Mouse (Mus musculus): ENCODE measurements around the gene Fam186a.
"Not testable (repeated sequence)": the region's sequence is repeated elsewhere in the genome, so short reads cannot be mapped to it uniquely, and the experiment has no call there.

Gene Fam186a

DNA sequence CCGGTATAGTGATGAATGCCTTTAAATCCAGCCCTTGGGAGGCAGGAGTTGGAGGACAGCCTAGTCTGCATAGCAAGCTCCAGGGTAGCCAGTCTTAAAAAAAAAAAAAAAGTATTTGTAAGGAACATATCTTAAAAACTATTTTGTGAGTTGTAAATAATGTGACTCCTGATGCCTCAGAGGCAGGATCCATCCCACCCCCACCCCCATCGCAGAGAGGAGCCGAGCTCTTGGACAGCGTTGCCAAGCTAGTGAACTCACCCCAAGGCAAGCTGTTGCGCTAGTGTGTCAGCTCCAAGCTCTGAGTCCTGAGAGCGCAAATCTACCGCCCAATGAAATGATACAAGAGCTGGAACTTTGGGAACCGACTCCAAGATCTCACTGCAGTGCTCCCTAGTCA lies 35.6 kb downstream of the Fam186a start:
- DNase-seq: no peak

DNA sequence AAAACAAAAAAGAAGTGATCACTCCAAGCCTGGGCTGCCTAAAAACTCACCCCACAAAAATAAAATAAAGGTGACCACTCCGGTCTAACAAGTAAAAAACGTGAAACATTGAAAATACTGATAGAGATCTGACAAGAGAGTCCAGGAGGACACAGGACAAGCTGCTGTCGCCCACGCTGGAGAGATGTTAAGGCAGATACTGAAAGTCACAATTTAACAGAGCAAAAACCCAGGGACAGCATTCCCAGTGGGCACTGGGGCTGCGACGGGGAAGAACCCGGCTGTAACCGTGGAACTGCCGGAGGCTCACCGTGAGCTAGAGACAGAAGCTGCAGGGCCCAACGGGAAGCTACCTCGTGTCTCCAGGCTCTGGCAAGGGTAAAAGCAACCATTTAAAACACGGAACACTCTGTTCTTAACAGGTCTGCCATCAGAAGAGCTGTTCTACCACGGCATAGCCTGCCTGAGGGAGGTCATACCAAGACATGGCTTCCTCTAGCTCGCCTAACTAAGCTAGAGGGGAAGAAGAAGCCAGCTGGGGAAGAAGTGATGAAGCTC lies 47.2 kb downstream of the Fam186a start:
- DNase-seq: no peak

- DNase-seq: no peak
Observed at GRCm38 (mm10) chr15:99917264-99917663, 49.6 kb downstream of the Fam186a start.

DNA sequence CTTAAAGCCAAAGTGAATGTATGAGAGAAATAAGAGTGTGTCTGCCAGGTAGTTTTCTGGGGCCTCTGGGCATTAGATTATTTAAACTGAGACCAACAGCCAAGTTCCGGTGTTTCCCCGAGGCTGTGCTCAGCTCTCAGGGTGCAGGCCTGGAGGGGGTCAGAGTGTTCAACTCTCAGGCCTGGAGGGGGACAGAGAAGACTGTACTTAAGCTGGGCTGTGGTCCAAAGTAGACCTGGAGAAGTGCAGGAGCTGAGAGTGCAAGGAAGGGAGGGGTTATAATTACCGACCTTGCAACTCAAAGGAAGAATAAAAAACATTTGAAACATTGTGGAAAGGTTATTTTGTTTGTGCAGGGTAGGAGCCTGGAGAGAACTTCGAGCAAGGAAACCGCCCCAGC lies 52.2 kb downstream of the Fam186a start:
- no peak for DNase-seq

DNA sequence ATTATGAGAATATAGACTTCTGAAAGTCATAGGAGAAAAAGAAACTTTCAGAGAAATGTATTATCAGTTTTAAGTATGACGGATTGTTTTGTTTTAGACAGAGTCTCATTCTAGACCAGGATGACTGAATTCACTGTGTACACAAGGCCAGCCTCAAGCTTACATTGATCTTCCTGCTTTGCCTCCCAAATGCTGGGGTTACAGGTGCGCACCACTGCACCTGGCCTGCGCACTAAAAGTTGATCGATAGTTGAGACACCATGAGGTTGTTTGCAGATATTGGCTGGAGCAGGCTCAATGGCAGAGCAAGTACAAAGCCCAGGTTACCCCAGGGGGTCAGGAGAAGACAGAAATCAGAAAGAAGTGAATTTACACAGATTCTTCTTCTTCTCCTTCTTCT lies 55.1 kb downstream of the Fam186a start:
- DNase-seq: no peak

DNA sequence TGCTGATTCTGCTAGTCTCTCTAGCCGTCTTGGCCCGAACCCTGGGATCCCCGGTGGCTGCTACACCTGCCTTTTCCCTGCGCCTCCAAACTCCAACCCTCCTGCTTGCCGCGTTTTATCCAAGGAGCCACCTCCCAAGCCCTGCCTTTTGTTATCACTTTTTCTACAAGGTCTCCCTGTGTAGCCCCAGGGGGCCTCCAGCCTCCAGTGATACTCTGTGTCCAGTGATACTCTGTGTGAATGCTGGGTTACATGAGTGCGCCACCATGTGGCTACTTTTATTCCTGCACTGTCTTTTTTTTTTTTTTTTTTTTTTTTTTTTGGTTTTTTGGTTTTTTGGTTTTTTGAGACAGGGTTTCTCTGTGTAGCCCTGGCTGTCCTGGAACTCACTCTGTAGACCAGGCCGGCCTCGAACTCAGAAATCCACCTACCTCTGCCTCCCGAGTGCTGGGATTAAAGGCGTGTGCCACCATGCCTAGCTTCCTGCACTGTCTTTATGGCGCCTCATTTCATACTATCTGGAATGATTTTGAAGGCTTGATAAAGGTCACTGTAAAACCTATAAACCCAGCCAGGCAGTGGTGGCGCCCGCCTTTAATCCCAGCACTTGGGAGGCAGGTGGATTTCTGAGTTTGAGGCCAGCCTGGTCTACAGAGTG lies 57.4 kb downstream of the Fam186a start:
- peak; percentile 50 to 67 for DNase-seq

DNA sequence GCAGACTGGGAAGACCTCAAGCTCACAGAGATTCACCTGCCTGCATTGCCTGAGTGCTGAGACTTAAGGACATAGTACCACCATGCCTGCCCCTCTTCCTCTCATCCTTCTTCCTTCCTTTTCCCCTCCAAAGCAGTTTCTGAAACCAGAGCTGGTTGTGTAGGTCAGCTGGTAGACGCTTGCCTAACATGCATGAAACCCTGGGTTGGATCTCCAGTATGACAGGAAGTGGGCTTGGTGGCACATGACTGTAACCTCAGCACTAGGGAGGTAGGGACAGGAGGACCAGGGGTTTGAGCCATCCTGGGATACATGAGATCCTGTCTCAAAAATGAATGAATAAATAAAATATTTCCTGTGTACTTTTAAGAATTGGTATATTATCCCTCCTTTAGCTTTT lies 59.3 kb downstream of the Fam186a start:
- DNase-seq: no peak

DNA sequence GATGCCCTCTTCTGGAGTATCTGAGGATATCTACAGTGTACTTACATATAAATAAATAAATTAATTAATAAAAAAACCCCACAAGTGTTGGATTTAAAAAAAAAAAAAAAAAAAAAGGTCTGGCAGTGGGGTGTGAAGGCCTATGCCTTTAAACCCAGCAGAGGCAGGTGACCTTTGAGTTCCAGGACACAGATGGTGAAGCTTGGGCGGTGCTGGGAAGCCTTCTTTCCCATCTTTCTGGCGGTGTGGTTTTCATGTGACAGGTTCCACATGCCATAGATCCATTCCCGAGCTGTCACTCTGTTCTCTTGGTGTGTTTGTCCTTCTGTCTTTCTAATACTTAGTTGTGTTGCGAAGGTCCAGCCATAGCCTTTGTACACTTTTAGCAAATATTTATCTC lies 59.8 kb downstream of the Fam186a start:
- DNase-seq: no peak

DNA sequence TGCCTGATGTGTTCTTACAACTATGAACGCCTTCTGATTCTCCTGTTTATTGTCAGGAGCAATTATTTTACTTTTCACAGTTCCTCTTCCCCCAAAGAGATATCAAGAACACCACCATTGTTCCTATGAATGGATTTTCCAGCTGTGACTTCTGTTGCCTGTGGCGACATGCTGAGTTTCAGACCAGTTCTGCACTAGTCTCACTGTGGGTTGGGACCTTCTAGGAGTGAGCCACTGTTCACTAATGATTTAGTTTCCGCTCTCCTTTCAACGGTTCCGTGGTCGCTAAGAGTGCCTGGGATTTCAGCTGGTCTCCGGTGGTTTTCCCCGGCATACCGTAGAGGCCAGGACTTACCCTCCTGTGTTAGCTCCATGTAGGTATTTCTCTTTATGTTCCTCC lies 62.0 kb downstream of the Fam186a start:
- no peak for DNase-seq

- DNase-seq: peak; percentile 43 to 67
Observed at GRCm38 (mm10) chr15:99904333-99904732, 62.5 kb downstream of the Fam186a start.

DNA sequence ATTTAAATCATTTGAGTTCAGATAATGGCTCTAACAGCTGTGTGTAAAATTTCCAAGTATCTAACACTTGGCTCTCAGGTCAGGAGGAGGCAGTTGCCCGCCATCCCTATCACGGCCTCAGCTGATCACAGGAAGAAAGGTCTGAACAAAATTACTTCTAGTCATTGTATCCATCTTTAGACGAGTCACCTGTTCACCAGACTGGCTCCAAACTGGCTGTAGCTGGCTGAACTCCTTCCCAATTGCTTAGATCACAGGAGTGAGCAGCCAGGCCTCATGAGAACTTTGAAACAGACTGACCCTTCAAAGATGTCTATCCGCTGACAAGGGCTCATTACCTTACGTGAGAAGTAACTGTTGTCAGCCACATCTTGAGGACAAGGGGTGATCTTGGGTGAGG lies 63.6 kb downstream of the Fam186a start:
- DNase-seq: no peak

GRCm38 (mm10) chr15:99902786-99903185 lies 64.1 kb downstream of the Fam186a start:
- no peak for DNase-seq

DNA sequence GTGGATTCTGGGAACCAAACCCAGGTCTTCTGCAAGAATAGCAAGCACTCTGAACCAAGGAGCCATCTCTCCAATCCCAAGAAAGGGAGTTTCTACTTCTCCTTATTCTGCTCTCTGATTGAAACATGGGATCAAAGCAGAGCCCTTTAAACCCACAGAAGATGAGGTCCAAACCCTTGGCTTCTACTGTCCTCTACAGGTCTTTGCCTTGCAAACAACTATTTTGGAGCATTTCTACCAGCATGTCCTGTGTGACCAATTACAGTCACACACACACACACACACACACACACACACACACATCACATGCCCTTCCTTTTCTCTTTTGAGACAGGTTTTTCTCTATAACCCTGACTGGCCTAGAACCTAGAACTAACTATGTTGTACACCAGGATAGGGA lies 70.2 kb downstream of the Fam186a start:
- DNase-seq: no peak

GRCm38 (mm10) chr15:99891355-99891754 lies 75.5 kb downstream of the Fam186a start:
- DNase-seq: no peak

DNA sequence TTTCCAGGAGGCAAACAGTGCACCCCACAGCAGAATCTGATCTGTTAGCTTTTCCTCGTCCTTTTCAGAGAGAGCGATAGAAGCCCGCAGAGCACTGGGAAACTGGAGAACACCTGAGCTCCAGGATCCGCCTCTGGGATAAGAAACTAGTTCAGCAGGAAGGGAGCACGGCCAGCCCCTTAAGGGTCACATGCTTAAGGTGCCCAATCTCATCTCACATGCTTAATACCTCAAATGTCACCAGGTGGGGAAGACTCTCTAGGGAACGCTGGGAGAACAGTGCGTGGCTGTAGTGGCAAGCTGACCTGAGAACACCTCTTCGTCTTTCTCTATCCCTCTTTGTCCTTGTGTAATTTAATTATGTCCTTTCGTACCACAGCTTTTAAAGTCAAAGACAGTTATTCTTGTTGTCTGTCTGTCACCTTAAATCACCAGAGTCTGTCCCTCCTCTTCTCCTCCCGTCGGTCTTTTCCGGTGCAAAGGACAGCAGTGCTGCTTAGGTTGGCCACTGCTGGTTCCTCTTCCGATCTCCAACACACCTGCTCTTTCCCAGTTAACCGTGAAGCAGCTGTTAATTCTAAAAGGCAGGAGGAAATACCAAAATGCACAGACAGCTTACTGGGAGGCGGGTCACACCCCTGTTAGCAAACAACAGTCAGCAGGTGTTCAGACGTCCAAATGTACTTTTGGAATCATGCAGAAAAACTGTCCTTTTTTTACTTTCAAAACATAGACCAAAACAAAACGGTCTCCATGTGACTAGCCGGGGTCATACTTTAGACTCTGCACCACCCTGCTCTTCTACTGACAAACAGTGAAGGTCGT lies 76.2 kb downstream of the Fam186a start:
- no peak for DNase-seq

- no peak for DNase-seq
Observed at GRCm38 (mm10) chr15:99889275-99889874, 77.5 kb downstream of the Fam186a start.

- DNase-seq: not testable (repeated sequence)
Observed at GRCm38 (mm10) chr15:99887130-99887529, 79.7 kb downstream of the Fam186a start.

DNA sequence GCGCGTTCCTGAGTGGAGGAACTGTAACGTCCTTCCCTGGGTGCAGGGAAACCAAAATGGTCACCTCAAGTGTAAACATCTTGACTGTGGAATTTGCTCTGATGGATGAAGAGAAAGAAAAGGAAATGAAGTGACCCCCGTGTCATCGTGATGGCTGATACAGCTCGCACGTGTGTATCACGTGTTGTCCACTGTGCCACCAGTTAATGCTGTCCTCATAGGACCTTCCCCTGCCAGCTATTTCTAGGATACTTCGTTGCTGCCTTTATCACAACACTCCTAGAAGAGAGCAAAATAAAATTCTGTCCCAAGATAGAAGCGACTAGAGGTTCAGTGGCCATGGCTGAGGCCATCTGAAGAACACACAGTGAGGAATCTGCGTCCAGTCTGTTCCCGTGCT lies 82.8 kb downstream of the Fam186a start:
- DNase-seq: no peak

- no peak for DNase-seq
Observed at GRCm38 (mm10) chr15:99878541-99878940, 88.3 kb downstream of the Fam186a start.

GRCm38 (mm10) chr15:99875334-99875869 lies 91.5 kb downstream of the Fam186a start, which contains the start of gene Lima1:
TSS of gene Lima1 (minus strand) at chr15:99875456.
- peak; percentile 84 to 95 for DNase-seq

- peak; percentile 29 to 37 for DNase-seq
Observed at GRCm38 (mm10) chr15:99874612-99875333, 92.1 kb downstream of the Fam186a start.

DNA sequence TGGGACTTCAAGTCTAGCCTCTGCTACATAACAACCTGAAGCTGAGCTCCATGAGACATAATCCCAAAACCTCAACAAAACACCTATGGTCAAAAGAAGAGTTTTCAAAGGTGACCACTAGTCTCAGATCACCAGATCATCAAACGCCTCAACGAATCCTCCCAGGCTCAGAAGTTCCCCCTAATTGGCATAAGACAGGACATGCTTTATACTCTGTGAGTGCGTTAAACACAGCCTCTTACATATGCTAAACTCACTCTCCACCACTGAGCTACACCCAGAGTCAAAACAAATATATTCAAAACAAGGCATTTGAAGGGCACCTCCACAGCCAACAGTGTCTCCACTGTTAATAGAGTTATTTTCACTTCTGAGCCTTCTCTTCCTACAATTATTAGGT lies 94.3 kb downstream of the Fam186a start:
- no peak for DNase-seq

Data from cerebellum, postnatal 25 days (tissue).